Mouse (Mus musculus) CH12.LX (cell line): ENCODE measurements at regions not wholly inside any gene's neighbourhood (a gene's known extent, or its start where the extent isn't known, plus 50 kb on each side); places are given as distances from the start of the nearest gene placed in this dataset.
"Not testable (repeated sequence)": the region's sequence is repeated elsewhere in the genome, so short reads cannot be mapped to it uniquely, and the experiment has no call there.

Source experiments
- DNase-seq: peaks from one replicate; pipeline ENCODE4 v3.0.0-alpha.2; 2013; ENCODE audit errors: extremely low read depth
- H3K27ac ChIP-seq: 2 replicates; pipeline ENCODE4 v1.5.1; 2012; ENCODE audit warnings: low read depth, mild to moderate bottlenecking, control low read depth, moderate library complexity; ENCODE audit not compliant: insufficient read depth
- H3K27me3 ChIP-seq: replicated peaks from 2 replicates; pipeline ENCODE3; 2012; ENCODE audit warnings: inconsistent platforms
- H3K36me3 ChIP-seq, 2 experiments: replicated peaks in 1 of 2; 2 replicates each; pipeline versions ENCODE3 to v1.6.1; 2012; ENCODE audit warnings: inconsistent platforms in 1 of 2, low read length in 1 of 2, mild to moderate bottlenecking in 1 of 2, mixed read lengths in 1 of 2, moderate library complexity in 1 of 2; ENCODE audit not compliant: control insufficient read depth in 1 of 2, insufficient read depth in 1 of 2
- H3K4me1 ChIP-seq, 2 experiments: 2 replicates each; pipeline ENCODE4 v1.6.1; 2012; ENCODE audit warnings: inconsistent platforms in 1 of 2, moderate library complexity in 1 of 2; ENCODE audit not compliant: insufficient read depth in 2 of 2, control insufficient read depth in 1 of 2
- H3K4me2 ChIP-seq: 2 replicates; pipeline ENCODE4 v1.6.1; 2012; ENCODE audit warnings: low read depth, mild to moderate bottlenecking, control low read depth; ENCODE audit not compliant: poor library complexity, insufficient read depth, severe bottlenecking
- H3K4me3 ChIP-seq, 3 experiments: fragments of 150-350 bp in 1 of 3; sonication (generic) in 1 of 3; replicated peaks in 1 of 3; 2 replicates each; pipeline versions ENCODE3 to v1.5.1; 2011 to 2012; ENCODE audit warnings: low read depth in 2 of 3, low read length in 2 of 3, mild to moderate bottlenecking in 2 of 3, moderate library complexity in 2 of 3, control low read depth in 1 of 3, improper control_type of control experiment in 1 of 3, inconsistent platforms in 1 of 3, mixed read lengths in 1 of 3; ENCODE audit not compliant: poor library complexity in 1 of 3
- H3K79me2 ChIP-seq: replicated peaks from 2 replicates; pipeline ENCODE4 v1.6.1; 2012; ENCODE audit warnings: mild to moderate bottlenecking, moderate library complexity; ENCODE audit not compliant: control insufficient read depth, poor library complexity, insufficient read depth, severe bottlenecking; ENCODE audit errors: extremely low read depth
- H3K9ac ChIP-seq: 2 replicates; pipeline ENCODE4 v1.6.1; 2012; ENCODE audit warnings: low read depth, mild to moderate bottlenecking, control low read depth, moderate library complexity; ENCODE audit not compliant: insufficient read depth
- H3K9me3 ChIP-seq: replicated peaks from 2 replicates; pipeline ENCODE3; 2012; ENCODE audit warnings: low read length, inconsistent platforms, mixed read lengths
- CHD2 ChIP-seq: IDR thresholded peaks from 2 replicates; pipeline ENCODE4 v1.6.1; 2011; ENCODE audit warnings: low read length, improper control_type of control experiment
- CTCF ChIP-seq, 2 experiments: IDR thresholded peaks in 1 of 2; conservative IDR thresholded peaks in 1 of 2; 2 replicates each; pipeline ENCODE4 v1.5.1; 2011 to 2012; ENCODE audit warnings: low read depth in 2 of 2, low read length in 2 of 2, improper control_type of control experiment in 1 of 2, inconsistent platforms in 1 of 2, mild to moderate bottlenecking in 1 of 2, moderate library complexity in 1 of 2
- E2F4 ChIP-seq: IDR thresholded peaks from 2 replicates; pipeline ENCODE4 v1.6.1; 2011; ENCODE audit warnings: low read depth, low read length, improper control_type of control experiment; ENCODE audit not compliant: insufficient replicate concordance
- ETS1 ChIP-seq: conservative IDR thresholded peaks from 2 replicates; pipeline ENCODE4 v1.6.1; 2012; ENCODE audit warnings: low read depth, mild to moderate bottlenecking, inconsistent platforms, low read length, improper control_type of control experiment, moderate library complexity
- IRF4 ChIP-seq: IDR thresholded peaks from 2 replicates; pipeline ENCODE4 v1.6.1; 2014; ENCODE audit warnings: low read depth, mild to moderate bottlenecking, inconsistent platforms, low read length, improper control_type of control experiment
- JUN ChIP-seq: IDR thresholded peaks from 2 replicates; pipeline ENCODE4 v1.6.1; 2011; ENCODE audit warnings: low read depth, mild to moderate bottlenecking, low read length, improper control_type of control experiment, moderate library complexity; ENCODE audit not compliant: insufficient read depth
- MAFK ChIP-seq: IDR thresholded peaks from 2 replicates; pipeline ENCODE4 v1.6.1; 2011; ENCODE audit warnings: low read length, improper control_type of control experiment; ENCODE audit not compliant: insufficient replicate concordance
- MAX ChIP-seq: IDR thresholded peaks from 2 replicates; pipeline ENCODE4 v1.6.1; 2011; ENCODE audit warnings: low read length, improper control_type of control experiment
- MAZ ChIP-seq: IDR thresholded peaks from 2 replicates; pipeline ENCODE4 v1.6.1; 2012; ENCODE audit warnings: low read depth, mild to moderate bottlenecking, inconsistent platforms, low read length, improper control_type of control experiment, moderate library complexity
- MXI1 ChIP-seq: IDR thresholded peaks from 2 replicates; pipeline ENCODE4 v1.6.1; 2011; ENCODE audit warnings: mild to moderate bottlenecking, low read depth, low read length, improper control_type of control experiment
- MYC ChIP-seq: IDR thresholded peaks from 2 replicates; pipeline ENCODE4 v1.6.1; 2011; ENCODE audit warnings: low read depth, mild to moderate bottlenecking, improper control_type of control experiment, low read length
- NELFE ChIP-seq: IDR thresholded peaks from 2 replicates; pipeline ENCODE4 v1.6.1; 2011; ENCODE audit warnings: low read depth, low read length, improper control_type of control experiment
- NRF1 ChIP-seq: IDR thresholded peaks from 2 replicates; pipeline ENCODE4 v1.6.1; 2014; ENCODE audit warnings: low read depth, mild to moderate bottlenecking, inconsistent platforms, low read length, improper control_type of control experiment, moderate library complexity
- PAX5 ChIP-seq: IDR thresholded peaks from 2 replicates; pipeline ENCODE4 v1.6.1; 2012; ENCODE audit warnings: low read length, inconsistent platforms, mixed read lengths
- POLR2A ChIP-seq: IDR thresholded peaks from 2 replicates; pipeline ENCODE4 v1.6.1; 2011; ENCODE audit warnings: low read depth, mild to moderate bottlenecking, improper control_type of control experiment, low read length
- POLR2AphosphoS2 ChIP-seq: IDR thresholded peaks from 2 replicates; pipeline ENCODE4 v1.6.1; 2011; ENCODE audit warnings: low read depth, low read length, improper control_type of control experiment
- RAD21 ChIP-seq: IDR thresholded peaks from 2 replicates; pipeline ENCODE4 v1.6.1; 2011; ENCODE audit warnings: low read depth, mild to moderate bottlenecking, low read length, improper control_type of control experiment, moderate library complexity
- RCOR1 ChIP-seq: conservative IDR thresholded peaks from 2 replicates; pipeline ENCODE4 v1.6.1; 2012; ENCODE audit warnings: low read depth, mild to moderate bottlenecking, inconsistent platforms, low read length, improper control_type of control experiment
- SIN3A ChIP-seq: IDR thresholded peaks from 2 replicates; pipeline ENCODE4 v1.6.1; 2012; ENCODE audit warnings: low read length, improper control_type of control experiment, inconsistent platforms
- SMC3 ChIP-seq: IDR thresholded peaks from 2 replicates; pipeline ENCODE4 v1.6.1; 2011; ENCODE audit warnings: low read depth, low read length, improper control_type of control experiment
- TBP ChIP-seq: conservative IDR thresholded peaks from 2 replicates; pipeline ENCODE4 v1.6.1; 2011; ENCODE audit warnings: low read depth, low read length, improper control_type of control experiment
- TCF12 ChIP-seq: IDR thresholded peaks from 2 replicates; pipeline ENCODE4 v1.6.1; 2014; ENCODE audit warnings: low read depth, mild to moderate bottlenecking, inconsistent platforms, low read length, improper control_type of control experiment
- USF1 ChIP-seq: IDR thresholded peaks from 2 replicates; pipeline ENCODE4 v1.6.1; 2014; ENCODE audit warnings: low read depth, mild to moderate bottlenecking, inconsistent platforms, low read length, improper control_type of control experiment
- USF2 ChIP-seq: conservative IDR thresholded peaks from 2 replicates; pipeline ENCODE4 v1.6.1; 2011; ENCODE audit warnings: low read depth, low read length, improper control_type of control experiment
- ZC3H11A ChIP-seq: IDR thresholded peaks from 2 replicates; pipeline ENCODE4 v1.6.1; 2012; ENCODE audit warnings: low read depth, mild to moderate bottlenecking, inconsistent platforms, low read length, improper control_type of control experiment
- ZKSCAN1 ChIP-seq: IDR thresholded peaks from 2 replicates; pipeline ENCODE4 v1.6.1; 2012; ENCODE audit warnings: low read depth, inconsistent platforms, low read length, improper control_type of control experiment, borderline replicate concordance
- dilution Hi-C: fragments of 300-500 bp; cut with MboI; formaldehyde crosslinking; loops from 2 replicates; pipeline ENCODE4 v1.14.3; 2020; ENCODE audit warnings: low sequenced_read_pairs; ENCODE audit not compliant: extremely low pct_unique_long_range_greater_than_20kb, extremely low pct_ligation_motif_present
- in situ Hi-C: fragments of 300-500 bp; cut with MboI; formaldehyde crosslinking; loops from 3 replicates; pipeline ENCODE4 v1.14.3; 2019; ENCODE audit warnings: low sequenced_read_pairs, low pct_ligation_motif_present, low pct_unique_long_range_greater_than_20kb, mixed read lengths

GRCm38 (mm10) chr1:157872775-157873174 is 366.2 kb downstream of the Sec16b start:
- Histone ChIP-seq H3K4me2 (no peak overlapping the region), H3K9me3 (peaks cover under 1% of the 10 kb centered on the region), H3K27ac (no peak overlapping the region), H3K4me1 (0 out of 4 replicates have a peak, but pooled peaks cover 0 to 3% of the 10 kb centered on the region in 2 experiments), H3K36me3 (no peaks in the 10 kb centered on the region), H3K4me3 (no peak overlapping the region), H3K27me3 (no peaks in the 10 kb centered on the region), H3K79me2 (no peaks in the 10 kb centered on the region), H3K9ac (no peak overlapping the region)
- in situ Hi-C loops (no loop called here), dilution Hi-C loops (no loop called here)
- no peak for DNase-seq
- TF ChIP-seq TCF12, result no peak
- TF ChIP-seq MAZ, result no peak
- no peak for TF ChIP-seq MAFK
- TF ChIP-seq CTCF (conservative IDR thresholded peaks at IDR 0.05 in 1 of 2, IDR thresholded peaks at IDR 0.05 in 1 of 2; ENCODE audit: low read depth in 2 of 2, low read length in 2 of 2), result no peak
- TF ChIP-seq E2F4, result no peak
- TF ChIP-seq ETS1, result no peak
- no peak for TF ChIP-seq TBP
- no peak for TF ChIP-seq PAX5
- TF ChIP-seq MYC, result no peak
- no peak for TF ChIP-seq ZKSCAN1
- no peak for TF ChIP-seq SMC3
- TF ChIP-seq POLR2A, result no peak

- no peaks in the 10 kb centered on the region for H3K27me3 ChIP-seq
- TF ChIP-seq TBP (no peak), RAD21 (no peak), E2F4 (no peak), CHD2 (no peak), NELFE (no peak), SIN3A (no peak), CTCF (conservative IDR thresholded peaks at IDR 0.05 in 1 of 2, IDR thresholded peaks at IDR 0.05 in 1 of 2; ENCODE audit: low read depth in 2 of 2, low read length in 2 of 2) (no peak), POLR2AphosphoS2 (no peak), ZC3H11A (no peak), MYC (no peak), USF1 (no peak), MXI1 (no peak), NRF1 (no peak), USF2 (no peak), JUN (no peak), MAX (no peak), IRF4 (no peak), RCOR1 (no peak), ETS1 (no peak)
- H3K9ac ChIP-seq, result no peak overlapping the region
- H3K9me3 ChIP-seq, result no peaks in the 10 kb centered on the region
- dilution Hi-C loops (no loop called here), in situ Hi-C loops (no loop called here)
- H3K4me3 ChIP-seq, result no peak overlapping the region
- no peak overlapping the region for H3K4me2 ChIP-seq
- H3K36me3 ChIP-seq, result no peaks in the 10 kb centered on the region
- H3K27ac ChIP-seq, result no peak overlapping the region
- H3K4me1 ChIP-seq, result 0 out of 4 replicates have a peak, but pooled peaks cover 0 to 3% of the 10 kb centered on the region in 2 experiments
- no peak for DNase-seq
- H3K79me2 ChIP-seq, result no peaks in the 10 kb centered on the region
Observed at GRCm38 (mm10) chr1:157875006-157875405, 368.5 kb downstream of the Sec16b start.

GRCm38 (mm10) chr1:157877117-157877516 is 370.6 kb downstream of the Sec16b start:
- H3K36me3 ChIP-seq, in situ Hi-C loops, H3K4me2 ChIP-seq, H3K27ac ChIP-seq, H3K4me3 ChIP-seq, DNase-seq, H3K4me1 ChIP-seq, H3K9ac ChIP-seq, H3K27me3 ChIP-seq, H3K9me3 ChIP-seq, dilution Hi-C loops, H3K79me2 ChIP-seq: not testable (repeated sequence)
